Mouse (Mus musculus): Measurements from ENCODE around the gene Myoz1. TPM values are rescaled to one million over a fixed set of nuclear protein-coding genes. Genes with fewer than 3 reads are reported as not detected.

Gene Myoz1
- polyA plus RNA-seq, 1 experiment from 2014 or later, result not detected

GRCm38 (mm10) chr14:20663601-20664000 is 7.3 kb upstream of the Myoz1 start:
- DNase-seq (ENCODE audit: low spot score), result no peak
- H3K27ac ChIP-seq (ENCODE audit: low read depth, low read length), result no peak overlapping the region
- WGBS, result 69% methylated on average over 2 of the region's 2 CpGs
- ATAC-seq (replicated peaks; ENCODE audit: low FRiP score), result no peak
- no peak overlapping the region for H3K4me3 ChIP-seq (ENCODE audit: low read depth, low read length)
- H3K9me3 ChIP-seq (ENCODE audit: control insufficient read depth, low read length), result no peaks in the 10 kb centered on the region
- no peaks in the 10 kb centered on the region for H3K36me3 ChIP-seq (ENCODE audit: control insufficient read depth, insufficient read depth, low read length)
- H3K4me1 ChIP-seq (replicated peaks; ENCODE audit: control insufficient read depth, insufficient read depth, low read length), result peaks cover 6% of the 10 kb centered on the region
- H3K4me2 ChIP-seq (ENCODE audit: low read depth, low read length, severe bottlenecking), result no peak overlapping the region
- peaks cover 2% of the 10 kb centered on the region; the same call in 1 of the 2 replicates for H3K27me3 ChIP-seq (ENCODE audit: control insufficient read depth, insufficient read depth, low read length)
- no peak overlapping the region for H3K9ac ChIP-seq (ENCODE audit: low read length)

GRCm38 (mm10) chr14:20662740-20663139 is 6.4 kb upstream of the Myoz1 start:
- H3K9me3 ChIP-seq (ENCODE audit: control insufficient read depth, low read length), result no peaks in the 10 kb centered on the region
- H3K4me2 ChIP-seq (ENCODE audit: low read depth, low read length, severe bottlenecking), result no peak overlapping the region
- H3K27me3 ChIP-seq (ENCODE audit: control insufficient read depth, insufficient read depth, low read length), result peaks cover 2% of the 10 kb centered on the region; the same call in 1 of the 2 replicates
- no peak for DNase-seq (ENCODE audit: low spot score)
- peaks cover 6% of the 10 kb centered on the region for H3K4me1 ChIP-seq (replicated peaks; ENCODE audit: control insufficient read depth, insufficient read depth, low read length)
- H3K9ac ChIP-seq (ENCODE audit: low read length), result no peak overlapping the region
- H3K27ac ChIP-seq (ENCODE audit: low read depth, low read length), result no peak overlapping the region
- no peak for ATAC-seq (replicated peaks; ENCODE audit: low FRiP score)
- no peaks in the 10 kb centered on the region for H3K36me3 ChIP-seq (ENCODE audit: control insufficient read depth, insufficient read depth, low read length)
- 86% methylated on average over 3 of the region's 3 CpGs for WGBS
- H3K4me3 ChIP-seq (ENCODE audit: low read depth, low read length), result no peak overlapping the region

GRCm38 (mm10) chr14:20661661-20662331 is 5.5 kb upstream of the Myoz1 start:
- no peaks in the 10 kb centered on the region for H3K36me3 ChIP-seq (ENCODE audit: control insufficient read depth, insufficient read depth, low read length)
- no peak overlapping the region; the same call in 1 of the 2 replicates for H3K27ac ChIP-seq (ENCODE audit: low read depth, low read length)
- H3K4me2 ChIP-seq (ENCODE audit: low read depth, low read length, severe bottlenecking), result peak overlapping the region; percentile 88
- peaks cover 2% of the 10 kb centered on the region; the same call in 1 of the 2 replicates for H3K27me3 ChIP-seq (ENCODE audit: control insufficient read depth, insufficient read depth, low read length)
- WGBS, result 9% methylated on average over 19 of the region's 19 CpGs
- peak; percentile 57 for DNase-seq (ENCODE audit: low spot score)
- peak overlapping the region; percentile 47 for H3K4me3 ChIP-seq (ENCODE audit: low read depth, low read length)
- peak overlapping the region; percentile 63 for H3K9ac ChIP-seq (ENCODE audit: low read length)
- H3K4me1 ChIP-seq (replicated peaks; ENCODE audit: control insufficient read depth, insufficient read depth, low read length), result peaks cover 6% of the 10 kb centered on the region
- no peaks in the 10 kb centered on the region for H3K9me3 ChIP-seq (ENCODE audit: control insufficient read depth, low read length)
- ATAC-seq (replicated peaks; ENCODE audit: low FRiP score), result peak; percentile 29

- peak; percentile 94 for DNase-seq (ENCODE audit: low spot score)
Measured at GRCm38 (mm10) chr14:20660827-20661660, 4.7 kb upstream of the Myoz1 start.

GRCm38 (mm10) chr14:20659687-20660086 is 3.3 kb upstream of the Myoz1 start:
- no peak for DNase-seq (ENCODE audit: low spot score)
- Histone ChIP-seq H3K27me3 (ENCODE audit: control insufficient read depth, insufficient read depth, low read length) (peaks cover 2% of the 10 kb centered on the region; the same call in 1 of the 2 replicates), H3K36me3 (ENCODE audit: control insufficient read depth, insufficient read depth, low read length) (no peaks in the 10 kb centered on the region), H3K9ac (ENCODE audit: low read length) (no peak overlapping the region), H3K4me1 (replicated peaks; ENCODE audit: control insufficient read depth, insufficient read depth, low read length) (peaks cover 6% of the 10 kb centered on the region), H3K4me3 (ENCODE audit: low read depth, low read length) (no peak overlapping the region), H3K4me2 (ENCODE audit: low read depth, low read length, severe bottlenecking) (no peak overlapping the region), H3K27ac (ENCODE audit: low read depth, low read length) (no peak overlapping the region), H3K9me3 (ENCODE audit: control insufficient read depth, low read length) (no peaks in the 10 kb centered on the region)
- 98% methylated on average over 7 of the region's 7 CpGs for whole genome bisulfite sequencing
- ATAC-seq (replicated peaks; ENCODE audit: low FRiP score), result no peak

More at GRCm38 (mm10) chr14:20660827-20661660, 4.7 kb upstream of the Myoz1 start:
- Histone ChIP-seq H3K4me1 (replicated peaks; ENCODE audit: control insufficient read depth, insufficient read depth, low read length) (peaks cover 6% of the 10 kb centered on the region), H3K9me3 (ENCODE audit: control insufficient read depth, low read length) (no peaks in the 10 kb centered on the region), H3K27me3 (ENCODE audit: control insufficient read depth, insufficient read depth, low read length) (peaks cover 2% of the 10 kb centered on the region; the same call in 1 of the 2 replicates), H3K27ac (ENCODE audit: low read depth, low read length) (no peak overlapping the region), H3K4me3 (ENCODE audit: low read depth, low read length) (peak overlapping the region; percentile 47), H3K9ac (ENCODE audit: low read length) (peak overlapping the region; percentile 63), H3K36me3 (ENCODE audit: control insufficient read depth, insufficient read depth, low read length) (no peaks in the 10 kb centered on the region), H3K4me2 (ENCODE audit: low read depth, low read length, severe bottlenecking) (peak overlapping the region; percentile 88)
- 1% methylated on average over 52 of the region's 52 CpGs for WGBS
- ATAC-seq (replicated peaks; ENCODE audit: low FRiP score), result peak; percentile 83

GRCm38 (mm10) chr14:20658902-20659301 is 2.6 kb upstream of the Myoz1 start:
- peaks cover 2% of the 10 kb centered on the region; the same call in 1 of the 2 replicates for H3K27me3 ChIP-seq (ENCODE audit: control insufficient read depth, insufficient read depth, low read length)
- H3K9me3 ChIP-seq (ENCODE audit: control insufficient read depth, low read length), result no peaks in the 10 kb centered on the region
- H3K4me1 ChIP-seq (replicated peaks; ENCODE audit: control insufficient read depth, insufficient read depth, low read length), result peaks cover 6% of the 10 kb centered on the region
- no peak overlapping the region for H3K27ac ChIP-seq (ENCODE audit: low read depth, low read length)
- no peaks in the 10 kb centered on the region for H3K36me3 ChIP-seq (ENCODE audit: control insufficient read depth, insufficient read depth, low read length)
- H3K4me3 ChIP-seq (ENCODE audit: low read depth, low read length), result no peak overlapping the region
- no peak for DNase-seq (ENCODE audit: low spot score)
- H3K9ac ChIP-seq (ENCODE audit: low read length), result no peak overlapping the region
- WGBS, result 88% methylated on average over 6 of the region's 6 CpGs
- no peak for ATAC-seq (replicated peaks; ENCODE audit: low FRiP score)
- no peak overlapping the region for H3K4me2 ChIP-seq (ENCODE audit: low read depth, low read length, severe bottlenecking)

- DNase-seq (ENCODE audit: low spot score) (no peak), ATAC-seq (replicated peaks; ENCODE audit: low FRiP score) (no peak)
- Histone ChIP-seq H3K27me3 (ENCODE audit: control insufficient read depth, insufficient read depth, low read length) (peaks cover 2% of the 10 kb centered on the region; the same call in 1 of the 2 replicates), H3K9ac (ENCODE audit: low read length) (no peak overlapping the region), H3K27ac (ENCODE audit: low read depth, low read length) (no peak overlapping the region), H3K4me2 (ENCODE audit: low read depth, low read length, severe bottlenecking) (no peak overlapping the region), H3K4me3 (ENCODE audit: low read depth, low read length) (no peak overlapping the region), H3K36me3 (ENCODE audit: control insufficient read depth, insufficient read depth, low read length) (no peaks in the 10 kb centered on the region), H3K9me3 (ENCODE audit: control insufficient read depth, low read length) (no peaks in the 10 kb centered on the region), H3K4me1 (replicated peaks; ENCODE audit: control insufficient read depth, insufficient read depth, low read length) (peaks cover 6% of the 10 kb centered on the region)
Measured at GRCm38 (mm10) chr14:20658326-20658725, 2.0 kb upstream of the Myoz1 start.

- WGBS, result 80% methylated on average over 9 of the region's 9 CpGs
- Histone ChIP-seq H3K4me1 (replicated peaks; ENCODE audit: control insufficient read depth, insufficient read depth, low read length) (no peaks in the 10 kb centered on the region; the same call in 1 of the 2 replicates), H3K9me3 (ENCODE audit: control insufficient read depth, low read length) (no peaks in the 10 kb centered on the region), H3K27me3 (ENCODE audit: control insufficient read depth, insufficient read depth, low read length) (no peaks in the 10 kb centered on the region), H3K4me3 (ENCODE audit: low read depth, low read length) (no peak overlapping the region), H3K4me2 (ENCODE audit: low read depth, low read length, severe bottlenecking) (no peak overlapping the region), H3K36me3 (ENCODE audit: control insufficient read depth, insufficient read depth, low read length) (no peaks in the 10 kb centered on the region), H3K9ac (ENCODE audit: low read length) (no peak overlapping the region), H3K27ac (ENCODE audit: low read depth, low read length) (no peak overlapping the region)
- ATAC-seq (replicated peaks; ENCODE audit: low FRiP score) (no peak), DNase-seq (ENCODE audit: low spot score) (no peak)
Measured at GRCm38 (mm10) chr14:20655731-20656130, 609 bp downstream of the Myoz1 start.
